Mouse (Mus musculus) midbrain, embryonic 16.5 days (tissue): ENCODE measurements at regions not wholly inside any gene's neighbourhood (a gene's known extent, or its start where the extent isn't known, plus 50 kb on each side); places are given as distances from the start of the nearest gene placed in this dataset.

Experiments used
- ATAC-seq: fragments of 200-750 bp; cut with Nextera tagmentation; 2 replicates; pipeline ENCODE4 v1.8.0; 2017; ENCODE audit warnings: moderate TSS enrichment
- H3K27ac ChIP-seq: fragments of 300-500 bp; sonication (generic); 2 replicates; pipeline ENCODE4 v1.5.1; 2014; ENCODE audit warnings: mild to moderate bottlenecking, low read length, mixed read lengths
- H3K27me3 ChIP-seq: fragments of 300-500 bp; sonication (generic); 2 replicates; pipeline ENCODE4 v1.6.1; 2014; ENCODE audit warnings: low read depth, low read length, mixed read lengths; ENCODE audit not compliant: control insufficient read depth, insufficient read depth
- H3K36me3 ChIP-seq: fragments of 300-500 bp; sonication (generic); 2 replicates; pipeline ENCODE4 v1.6.1; 2014; ENCODE audit warnings: mild to moderate bottlenecking, low read length, moderate library complexity, mixed read lengths; ENCODE audit not compliant: control insufficient read depth, insufficient read depth
- H3K4me1 ChIP-seq: fragments of 300-500 bp; sonication (generic); 2 replicates; pipeline ENCODE4 v1.6.1; 2014; ENCODE audit warnings: mild to moderate bottlenecking, low read length, mixed read lengths; ENCODE audit not compliant: control insufficient read depth, insufficient read depth
- H3K4me2 ChIP-seq: fragments of 300-500 bp; sonication (generic); 2 replicates; pipeline ENCODE4 v1.6.1; 2014; ENCODE audit warnings: mild to moderate bottlenecking, low read length, mixed read lengths
- H3K4me3 ChIP-seq: fragments of 300-500 bp; sonication (generic); 2 replicates; pipeline ENCODE4 v1.5.1; 2014; ENCODE audit warnings: low read depth, mild to moderate bottlenecking, low read length, moderate library complexity, mixed read lengths
- H3K9ac ChIP-seq: fragments of 300-500 bp; sonication (generic); 2 replicates; pipeline ENCODE4 v1.6.1; 2014; ENCODE audit warnings: low read depth, low read length, mixed read lengths
- H3K9me3 ChIP-seq: fragments of 300-500 bp; sonication (generic); replicated peaks from 2 replicates; pipeline ENCODE4 v1.6.1; 2014; ENCODE audit warnings: mild to moderate bottlenecking, low read length, mixed read lengths; ENCODE audit not compliant: control insufficient read depth, poor library complexity, severe bottlenecking
- WGBS: fragments of 180-500 bp; shearing (Covaris S2); extraction: QIAGEN DNeasy Blood & Tissue Kit; methylation state at CpG from one replicate; pipeline ENCODE4 v1.1.7; 2014; 5-methylcytosine and 5-hydroxymethylcytosine counted together

DNA sequence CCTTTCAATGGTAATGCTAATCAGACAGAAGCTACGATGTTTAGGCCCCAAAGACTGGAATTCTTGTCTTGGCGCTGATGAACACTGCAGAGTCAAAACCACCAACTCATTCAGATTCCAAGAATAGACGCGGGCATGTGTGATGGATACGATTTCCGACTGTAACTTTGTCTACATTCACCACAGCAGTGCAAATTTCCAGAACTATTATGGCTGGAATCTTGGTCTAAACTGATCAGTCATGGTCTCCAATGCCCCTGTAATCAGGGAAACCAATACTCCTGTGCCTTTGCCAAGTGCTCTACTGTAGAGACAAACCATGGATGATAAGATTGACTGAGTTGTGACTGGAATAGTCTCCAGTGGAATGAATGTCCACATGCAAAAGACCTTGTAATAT, 370.4 kb upstream of the Meis1 start:
- no peak overlapping the region for H3K4me2 ChIP-seq
- no peak overlapping the region for H3K27ac ChIP-seq
- H3K4me1 ChIP-seq = no peaks in the 10 kb centered on the region
- WGBS = 92% methylated on average over 6 of the region's 6 CpGs
- H3K36me3 ChIP-seq = no peaks in the 10 kb centered on the region
- no peak for ATAC-seq
- H3K4me3 ChIP-seq = no peak overlapping the region
- H3K27me3 ChIP-seq = no peaks in the 10 kb centered on the region
- no peak overlapping the region for H3K9ac ChIP-seq
- no peaks in the 10 kb centered on the region for H3K9me3 ChIP-seq

DNA sequence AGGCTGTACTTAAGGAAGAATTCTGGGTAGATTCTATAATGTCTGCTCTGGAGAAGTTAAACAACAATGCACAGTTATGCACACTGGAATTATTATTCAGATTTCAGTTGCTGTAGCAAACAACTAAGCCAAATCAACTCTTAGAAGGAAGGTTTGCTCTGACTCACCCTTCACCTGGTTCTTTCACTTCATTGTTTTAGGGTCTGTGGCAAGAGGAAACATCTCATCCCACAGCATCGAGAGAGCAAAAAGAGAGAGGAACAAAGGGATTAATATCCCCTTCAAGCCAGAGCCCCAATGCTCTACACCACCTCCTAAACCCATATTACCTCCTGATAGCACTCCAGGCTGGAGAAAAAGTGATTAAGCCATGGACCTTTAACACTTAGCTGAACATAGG, 373.4 kb upstream of the Meis1 start:
- no peaks in the 10 kb centered on the region for H3K9me3 ChIP-seq
- no peaks in the 10 kb centered on the region for H3K27me3 ChIP-seq
- WGBS = 39% methylated on average over 1 of the region's 1 CpGs
- H3K36me3 ChIP-seq = no peaks in the 10 kb centered on the region
- no peak overlapping the region for H3K4me2 ChIP-seq
- H3K27ac ChIP-seq = no peak overlapping the region
- H3K4me1 ChIP-seq = no peaks in the 10 kb centered on the region
- no peak for ATAC-seq
- H3K9ac ChIP-seq = no peak overlapping the region
- H3K4me3 ChIP-seq = no peak overlapping the region

DNA sequence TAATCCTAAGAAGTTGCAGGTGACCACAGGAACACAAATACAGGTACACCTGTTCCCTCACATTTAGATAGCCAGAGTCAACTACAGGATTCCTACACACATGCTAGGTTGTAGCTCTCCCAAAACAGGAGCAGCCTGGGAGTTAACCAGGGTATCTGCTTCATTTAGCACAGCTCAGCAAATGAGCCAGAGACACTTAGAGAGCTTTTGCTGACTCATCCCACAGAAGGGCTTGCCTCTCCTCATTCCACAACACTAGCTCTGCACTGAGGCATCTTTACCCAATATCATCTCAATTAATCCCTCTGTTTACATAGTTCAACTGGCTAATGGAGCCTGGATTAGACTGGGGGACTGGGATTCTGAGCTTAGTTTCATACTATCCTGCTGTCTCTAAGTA, 375.6 kb upstream of the Meis1 start:
- Histone ChIP-seq H3K9ac (no peak overlapping the region), H3K27me3 (no peaks in the 10 kb centered on the region), H3K36me3 (no peaks in the 10 kb centered on the region), H3K4me3 (no peak overlapping the region), H3K27ac (no peak overlapping the region), H3K4me1 (no peaks in the 10 kb centered on the region), H3K9me3 (no peaks in the 10 kb centered on the region), H3K4me2 (no peak overlapping the region)
- ATAC-seq = no peak

DNA sequence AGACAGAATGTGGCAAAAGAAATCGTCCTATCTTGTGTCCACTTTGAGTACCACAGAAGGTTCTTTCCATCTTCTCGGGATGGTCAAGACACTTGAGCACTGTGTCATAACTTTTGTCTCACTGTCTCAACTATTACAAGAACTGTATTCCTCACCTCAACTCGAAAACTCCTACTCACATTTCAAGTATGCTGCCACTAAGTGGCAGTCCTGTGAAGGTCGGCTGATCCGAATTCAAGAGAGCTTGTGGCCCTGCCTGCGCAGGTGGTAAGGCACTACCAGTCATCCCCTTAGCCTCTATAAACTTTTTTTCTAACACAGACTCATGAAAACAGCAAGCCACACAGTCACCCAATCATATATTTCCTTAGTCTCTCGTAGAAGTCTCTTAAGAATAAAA, 381.6 kb upstream of the Meis1 start:
- WGBS = 88% methylated on average over 7 of the region's 7 CpGs
- Histone ChIP-seq H3K4me2 (no peak overlapping the region), H3K27ac (no peak overlapping the region), H3K36me3 (no peaks in the 10 kb centered on the region), H3K9ac (no peak overlapping the region), H3K4me1 (no peaks in the 10 kb centered on the region), H3K9me3 (no peaks in the 10 kb centered on the region), H3K4me3 (no peak overlapping the region), H3K27me3 (no peaks in the 10 kb centered on the region)
- ATAC-seq = no peak

DNA sequence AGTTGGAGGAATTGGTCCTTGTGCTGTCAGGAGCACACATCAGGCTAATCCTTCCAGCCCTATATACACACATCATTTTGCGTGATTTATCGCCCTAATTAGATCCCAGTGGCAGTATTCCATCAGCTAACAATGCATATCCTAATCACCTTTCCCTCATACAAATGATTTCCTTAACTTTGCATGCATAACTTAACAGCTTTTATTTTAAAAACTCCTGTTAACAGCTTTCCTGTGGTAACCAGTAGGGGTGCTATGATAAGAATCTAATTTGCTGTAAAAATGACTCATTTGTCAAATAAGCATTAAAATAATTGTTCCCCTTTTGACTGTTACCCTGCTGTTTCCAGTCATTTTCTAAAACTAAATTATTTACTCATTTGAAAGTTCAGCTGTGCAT, 401.4 kb upstream of the Meis1 start:
- H3K9ac ChIP-seq = no peak overlapping the region
- H3K4me2 ChIP-seq = no peak overlapping the region
- H3K27ac ChIP-seq = no peak overlapping the region
- no peaks in the 10 kb centered on the region for H3K27me3 ChIP-seq
- WGBS = 75% methylated on average over 2 of the region's 2 CpGs
- H3K4me3 ChIP-seq = no peak overlapping the region
- ATAC-seq = no peak
- H3K9me3 ChIP-seq = no peaks in the 10 kb centered on the region
- no peaks in the 10 kb centered on the region for H3K36me3 ChIP-seq
- H3K4me1 ChIP-seq = no peaks in the 10 kb centered on the region

DNA sequence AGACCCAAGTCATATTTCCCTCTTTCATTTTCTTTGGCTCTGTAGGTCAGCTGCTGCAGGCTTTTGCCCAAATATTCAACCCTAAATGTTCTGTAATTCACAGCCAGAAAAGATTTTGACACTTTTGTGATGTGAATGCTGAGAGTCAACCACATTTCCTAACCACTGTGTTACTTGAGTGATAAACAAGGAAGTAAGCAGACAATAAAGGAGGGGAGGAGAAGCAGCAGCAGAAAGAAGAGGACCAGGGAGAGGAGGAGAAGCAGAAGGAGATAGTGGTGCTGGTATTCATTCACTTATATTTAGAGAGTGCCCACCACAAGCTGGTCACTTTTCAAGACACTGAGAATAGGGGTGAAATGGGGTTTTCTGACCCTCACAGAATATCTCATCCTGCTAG, 404.5 kb upstream of the Meis1 start:
- Histone ChIP-seq H3K4me3 (no peak overlapping the region), H3K9me3 (no peaks in the 10 kb centered on the region), H3K36me3 (no peaks in the 10 kb centered on the region), H3K9ac (no peak overlapping the region), H3K27me3 (no peaks in the 10 kb centered on the region), H3K4me2 (no peak overlapping the region), H3K27ac (no peak overlapping the region), H3K4me1 (no peaks in the 10 kb centered on the region)
- ATAC-seq = no peak

DNA sequence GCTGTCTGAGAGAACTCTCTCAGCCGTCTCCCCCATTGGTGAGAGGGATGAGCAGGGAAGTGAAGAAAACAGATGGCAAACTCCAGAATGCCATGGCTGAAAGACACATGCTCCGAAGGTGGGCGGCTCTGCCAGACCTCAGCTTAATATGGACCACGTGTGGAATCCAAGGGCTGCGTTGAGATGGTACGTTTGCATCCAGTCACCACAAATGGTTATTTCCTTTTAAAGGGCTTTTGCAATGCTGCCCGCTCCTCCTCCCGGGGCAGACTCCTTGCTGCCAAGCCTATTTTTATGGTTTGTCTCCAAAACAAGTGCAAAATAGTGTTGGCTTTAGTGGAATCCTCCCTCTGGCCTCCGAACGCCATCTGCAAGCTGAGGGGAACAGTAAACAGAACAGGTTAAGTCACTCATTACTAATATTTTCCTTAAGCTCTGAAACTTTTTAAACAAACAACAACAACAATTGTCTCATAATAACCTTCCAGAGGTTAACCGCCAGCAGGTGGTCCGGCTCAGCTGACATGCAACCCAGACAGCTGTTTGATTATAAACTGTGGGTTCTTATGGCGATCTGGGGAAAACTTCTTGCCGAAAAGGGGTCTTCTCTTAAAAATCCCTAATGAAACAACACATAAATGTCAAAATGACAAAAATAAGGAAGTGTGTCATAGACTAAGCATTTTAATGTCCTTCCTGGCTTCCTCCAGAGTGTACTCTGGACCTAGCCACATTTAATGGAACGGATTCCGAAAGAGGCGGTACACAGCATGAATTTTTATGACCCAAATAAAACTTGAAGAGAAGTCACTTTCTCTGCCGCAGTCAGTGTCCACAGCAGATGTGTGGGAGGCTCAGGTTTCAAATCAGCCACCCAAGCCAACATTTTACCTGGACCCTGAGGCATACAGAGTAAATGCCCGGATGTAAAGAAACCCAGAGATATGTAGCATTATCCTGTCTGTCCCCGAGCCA, 405.3 kb upstream of the Meis1 start:
- WGBS = 81% methylated on average over 20 of the region's 20 CpGs
- Histone ChIP-seq H3K27me3 (no peaks in the 10 kb centered on the region), H3K36me3 (no peaks in the 10 kb centered on the region), H3K27ac (no peak overlapping the region), H3K4me3 (no peak overlapping the region), H3K9me3 (no peaks in the 10 kb centered on the region), H3K4me2 (no peak overlapping the region), H3K4me1 (no peaks in the 10 kb centered on the region), H3K9ac (no peak overlapping the region)
- ATAC-seq = no peak

DNA sequence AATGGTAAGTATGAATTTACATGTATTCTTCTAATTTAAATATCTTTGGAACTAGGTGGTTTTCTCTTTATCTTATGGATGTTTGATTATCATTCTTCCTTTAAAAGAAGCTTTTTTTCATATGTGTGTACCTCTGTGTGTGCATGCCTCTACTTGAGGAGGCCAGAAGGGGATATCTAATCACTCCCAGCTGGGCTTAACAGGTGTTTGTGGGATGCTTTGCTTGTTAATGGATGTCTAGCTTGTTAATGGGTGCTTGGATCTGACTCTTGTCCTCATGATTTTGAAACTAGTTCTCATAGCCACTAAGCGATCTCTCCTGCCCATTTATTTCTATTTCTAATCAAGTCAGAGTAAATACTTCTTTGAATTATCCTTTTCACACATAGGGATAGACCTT, 408.8 kb upstream of the Meis1 start:
- Histone ChIP-seq H3K4me1 (no peaks in the 10 kb centered on the region), H3K4me2 (no peak overlapping the region), H3K36me3 (no peaks in the 10 kb centered on the region), H3K27ac (no peak overlapping the region), H3K9me3 (no peaks in the 10 kb centered on the region), H3K4me3 (no peak overlapping the region), H3K9ac (no peak overlapping the region), H3K27me3 (no peaks in the 10 kb centered on the region)
- ATAC-seq = no peak
- WGBS = 95% methylated on average over 1 of the region's 1 CpGs

DNA sequence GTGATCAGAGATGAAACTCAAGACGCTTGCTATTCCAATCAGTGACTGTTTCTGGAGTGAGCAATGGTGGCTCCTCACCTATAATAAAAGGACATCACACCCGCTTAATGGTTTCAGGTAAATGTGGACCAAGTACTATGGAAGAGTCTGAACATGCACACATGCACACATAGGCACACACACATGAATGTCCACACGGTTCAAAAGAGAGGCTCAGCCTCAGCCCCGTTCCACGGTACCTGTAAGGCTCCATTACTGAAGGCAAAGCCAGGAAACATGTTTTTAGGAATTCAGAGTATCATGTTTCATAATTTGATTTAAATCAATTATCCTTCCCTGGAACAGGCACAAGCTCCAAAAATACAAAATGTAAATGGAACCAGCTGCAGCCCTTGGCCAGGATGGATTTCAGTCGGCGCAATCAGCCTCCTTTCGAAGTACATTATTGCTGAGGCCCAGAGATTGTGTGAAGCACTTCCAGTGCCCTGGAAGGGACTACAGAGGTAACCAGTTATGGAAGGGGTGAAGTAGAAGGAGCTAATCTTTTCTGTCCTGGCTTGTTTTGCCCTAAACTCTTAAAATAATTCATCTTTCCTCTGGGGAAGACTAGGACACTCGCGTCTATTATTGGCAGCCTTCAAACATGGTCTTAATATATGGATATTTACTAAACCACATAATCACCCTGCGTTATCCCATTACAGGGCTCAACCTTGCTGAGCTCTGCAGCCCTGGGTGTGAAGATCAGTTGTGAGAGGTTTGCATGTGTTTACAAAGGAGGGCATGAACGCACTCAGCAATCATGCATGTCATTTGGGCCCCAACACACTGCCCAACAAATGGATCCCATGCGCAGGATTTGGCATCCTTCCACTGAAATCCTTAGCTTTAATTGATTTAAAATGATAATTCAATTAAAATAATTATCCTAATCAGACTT, 415.2 kb upstream of the Meis1 start:
- Histone ChIP-seq H3K9me3 (0 out of 2 replicates have a peak, but pooled peaks cover 2% of the 10 kb centered on the region), H3K4me1 (no peaks in the 10 kb centered on the region), H3K9ac (no peak overlapping the region), H3K4me3 (no peak overlapping the region), H3K4me2 (no peak overlapping the region), H3K27ac (no peak overlapping the region), H3K27me3 (no peaks in the 10 kb centered on the region), H3K36me3 (no peaks in the 10 kb centered on the region)
- 80% methylated on average over 13 of the region's 13 CpGs for WGBS
- no peak for ATAC-seq
